Mouse (Mus musculus) intestine, embryonic 15.5 days (tissue): ENCODE data around the gene Hist1h2ae. TPM values are rescaled to one million over a fixed set of nuclear protein-coding genes. Genes with fewer than 3 reads are reported as not detected.
A peak's percentile ranks its signal among the peaks of the same experiment; 100 is the strongest.

ENCODE experiments used
- ATAC-seq: fragments of 200-750 bp; cut with Nextera tagmentation; 2 replicates; pipeline ENCODE4 v1.8.0; 2017; ENCODE audit warnings: moderate TSS enrichment, moderate library complexity
- H3K27ac ChIP-seq: fragments of 300-500 bp; sonication (generic); 2 replicates; pipeline ENCODE4 v1.5.1; 2015; ENCODE audit warnings: mild to moderate bottlenecking, inconsistent platforms
- H3K27me3 ChIP-seq: fragments of 300-500 bp; sonication (generic); replicated peaks from 2 replicates; pipeline ENCODE4 v1.6.1; 2015; ENCODE audit warnings: inconsistent platforms
- H3K36me3 ChIP-seq: fragments of 300-500 bp; sonication (generic); 2 replicates; pipeline ENCODE4 v1.6.1; 2015; ENCODE audit warnings: inconsistent platforms
- H3K4me1 ChIP-seq: fragments of 300-500 bp; sonication (generic); replicated peaks from 2 replicates; pipeline ENCODE4 v1.6.1; 2015; ENCODE audit warnings: inconsistent platforms
- H3K4me2 ChIP-seq: fragments of 300-500 bp; sonication (generic); replicated peaks from 2 replicates; pipeline ENCODE4 v1.6.1; 2015; ENCODE audit warnings: mild to moderate bottlenecking, inconsistent platforms
- H3K4me3 ChIP-seq: fragments of 300-500 bp; sonication (generic); replicated peaks from 2 replicates; pipeline ENCODE4 v1.5.1; 2015; ENCODE audit warnings: inconsistent platforms
- H3K9ac ChIP-seq: fragments of 300-500 bp; sonication (generic); 2 replicates; pipeline ENCODE4 v1.6.1; 2015; ENCODE audit warnings: inconsistent platforms
- H3K9me3 ChIP-seq: fragments of 300-500 bp; sonication (generic); 2 replicates; pipeline ENCODE4 v1.6.1; 2016; ENCODE audit warnings: inconsistent platforms
- WGBS: fragments of 180-500 bp; shearing (Covaris S2); methylation state at CpG from one replicate; pipeline ENCODE4 v1.1.7; 2015; 5-methylcytosine and 5-hydroxymethylcytosine counted together
- polyA plus RNA-seq: library from polyadenylated mRNA; unstranded; fragments of >200 nt; fragmentation: Nextera tagmentation; extraction: Ambion mirVana; gene quantifications from 2 replicates; pipeline ENCODE4 v1.2.1, GENCODE M21; 2015

Gene Hist1h2ae
- polyA plus RNA-seq, 1 experiment from 2014 or later = 89.5 TPM

- ATAC-seq = peak; percentile 76
- H3K4me2 ChIP-seq = peak within 1 kb of the TSS; percentile 69
- peak within 1 kb of the TSS; percentile 46 for H3K9ac ChIP-seq
- H3K9me3 ChIP-seq = no peaks in the 10 kb centered on the region
- under 1% methylated on average over 61 of the region's 70 CpGs for WGBS
- H3K4me1 ChIP-seq = peaks cover 11% of the 10 kb centered on the region
- H3K36me3 ChIP-seq = no peaks in the 10 kb centered on the region
- H3K27me3 ChIP-seq = no peaks in the 10 kb centered on the region
- peak within 1 kb of the TSS; percentile 39 for H3K4me3 ChIP-seq
- peak within 1 kb of the TSS; percentile 93 for H3K27ac ChIP-seq
Measured at GRCm38 (mm10) chr13:23530901-23531875, 39.8 kb downstream of the Hist1h2ae start, which contains the start of gene Hist1h4h. Hist1h4h (plus strand) TSS chr13:23531050.

GRCm38 (mm10) chr13:23530181-23530900, 40.7 kb downstream of the Hist1h2ae start:
- H3K4me2 ChIP-seq = peak overlapping the region; percentile 69
- no peaks in the 10 kb centered on the region for H3K9me3 ChIP-seq
- H3K4me1 ChIP-seq = peaks cover 13% of the 10 kb centered on the region
- H3K4me3 ChIP-seq = peak overlapping the region; percentile 39
- under 1% methylated on average over 20 of the region's 20 CpGs for WGBS
- H3K27ac ChIP-seq = peak overlapping the region; percentile 93
- H3K27me3 ChIP-seq = no peaks in the 10 kb centered on the region
- H3K9ac ChIP-seq = peak overlapping the region; percentile 46
- ATAC-seq = no peak
- no peaks in the 10 kb centered on the region for H3K36me3 ChIP-seq

DNA sequence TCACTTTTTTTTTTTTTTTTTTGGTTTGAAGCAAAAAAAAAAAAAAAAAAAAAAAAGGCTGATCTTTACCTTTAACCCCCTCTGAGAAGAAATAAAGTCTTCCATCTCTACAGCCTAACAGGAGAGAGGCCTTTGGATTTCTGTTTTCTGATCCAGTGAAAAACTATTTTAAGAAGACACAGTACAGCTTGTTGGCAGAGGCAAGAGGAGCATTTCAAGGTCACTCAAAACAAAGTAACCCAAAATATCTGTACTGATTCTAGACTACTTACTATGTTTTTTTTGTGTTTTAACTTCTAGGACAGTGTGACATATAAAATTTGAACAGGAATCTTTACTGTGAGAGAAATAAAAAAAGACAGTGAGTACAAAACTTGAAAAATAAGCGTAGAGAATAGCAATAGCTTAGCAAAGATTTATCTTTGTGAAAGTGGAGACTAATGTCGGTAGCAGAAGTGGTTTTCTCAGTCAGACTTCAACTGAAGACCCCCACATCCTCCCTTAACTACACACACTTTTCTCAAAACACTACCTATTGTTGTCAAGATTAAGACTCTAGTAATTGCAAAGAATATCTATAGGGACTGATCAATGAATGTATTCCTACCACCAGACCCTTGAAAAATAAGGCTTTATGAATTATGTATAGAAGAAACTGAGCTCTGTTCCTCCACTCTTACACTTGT, 41.4 kb downstream of the Hist1h2ae start:
- Histone ChIP-seq H3K27me3 (no peaks in the 10 kb centered on the region), H3K27ac (peak overlapping the region; percentile 93; the same call in 1 of the 2 replicates), H3K9me3 (no peaks in the 10 kb centered on the region), H3K4me3 (peak overlapping the region; percentile 39), H3K9ac (no peak overlapping the region), H3K4me1 (peaks cover 13% of the 10 kb centered on the region), H3K36me3 (no peaks in the 10 kb centered on the region), H3K4me2 (peak overlapping the region; percentile 69)
- no peak for ATAC-seq
- 12% methylated on average over 2 of the region's 2 CpGs for WGBS

DNA sequence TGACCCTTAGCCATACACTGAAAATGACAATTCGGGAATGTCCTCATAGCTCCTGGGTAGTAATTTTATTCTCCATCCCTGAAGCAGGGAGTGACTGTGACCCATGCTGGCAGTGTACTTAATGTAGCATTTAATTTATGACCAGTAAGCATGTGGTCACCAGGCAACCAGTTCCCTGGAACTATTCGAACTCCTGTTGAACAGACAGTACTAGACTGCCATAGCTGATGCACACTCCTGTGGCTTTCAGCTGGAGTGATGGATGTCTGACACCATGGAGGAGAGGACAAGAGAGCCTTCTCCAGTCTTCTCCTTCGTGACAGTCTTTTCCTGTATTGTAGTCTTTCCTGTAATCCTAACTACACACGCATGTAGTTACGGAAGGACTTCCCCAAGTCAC, 42.0 kb downstream of the Hist1h2ae start:
- Histone ChIP-seq H3K4me2 (peak overlapping the region; percentile 21; the same call in 1 of the 2 replicates), H3K36me3 (no peaks in the 10 kb centered on the region), H3K4me3 (no peak overlapping the region), H3K9ac (no peak overlapping the region), H3K27me3 (no peaks in the 10 kb centered on the region), H3K4me1 (peaks cover 13% of the 10 kb centered on the region), H3K27ac (no peak overlapping the region), H3K9me3 (no peaks in the 10 kb centered on the region)
- WGBS = 72% methylated on average over 5 of the region's 5 CpGs
- ATAC-seq = no peak

GRCm38 (mm10) chr13:23526312-23526711, 44.7 kb downstream of the Hist1h2ae start:
- ATAC-seq = peak; percentile 31; the same call in 1 of the 2 replicates
- WGBS = under 1% methylated on average over 17 of the region's 17 CpGs
- Histone ChIP-seq H3K27ac (no peak overlapping the region), H3K27me3 (no peaks in the 10 kb centered on the region), H3K4me1 (0 out of 2 replicates have a peak, but pooled peaks cover 3% of the 10 kb centered on the region), H3K4me3 (peak overlapping the region; percentile 39), H3K9me3 (no peaks in the 10 kb centered on the region), H3K4me2 (peak overlapping the region; percentile 63), H3K36me3 (no peaks in the 10 kb centered on the region), H3K9ac (peak overlapping the region; percentile 42)

- WGBS = 3% methylated on average over 10 of the region's 10 CpGs
- H3K4me3 ChIP-seq = peak overlapping the region; percentile 39
- 0 out of 2 replicates have a peak, but pooled peaks cover 3% of the 10 kb centered on the region for H3K4me1 ChIP-seq
- peak overlapping the region; percentile 63 for H3K4me2 ChIP-seq
- H3K9ac ChIP-seq = no peak overlapping the region
- H3K9me3 ChIP-seq = no peaks in the 10 kb centered on the region
- H3K27ac ChIP-seq = no peak overlapping the region
- H3K27me3 ChIP-seq = no peaks in the 10 kb centered on the region
- ATAC-seq = no peak
- no peaks in the 10 kb centered on the region for H3K36me3 ChIP-seq
Measured at GRCm38 (mm10) chr13:23525901-23526300, 45.1 kb downstream of the Hist1h2ae start.

- Histone ChIP-seq H3K4me1 (0 out of 2 replicates have a peak, but pooled peaks cover 3% of the 10 kb centered on the region), H3K9me3 (no peaks in the 10 kb centered on the region), H3K4me2 (0 out of 2 replicates have a peak overlapping the region, but pooled peaks have one; percentile 28), H3K9ac (no peak overlapping the region), H3K27ac (no peak overlapping the region), H3K36me3 (no peaks in the 10 kb centered on the region), H3K27me3 (no peaks in the 10 kb centered on the region), H3K4me3 (no peak overlapping the region)
- ATAC-seq = peak; percentile 24
- 11% methylated on average over 5 of the region's 5 CpGs for WGBS
Measured at GRCm38 (mm10) chr13:23524654-23525053, 46.4 kb downstream of the Hist1h2ae start.

DNA sequence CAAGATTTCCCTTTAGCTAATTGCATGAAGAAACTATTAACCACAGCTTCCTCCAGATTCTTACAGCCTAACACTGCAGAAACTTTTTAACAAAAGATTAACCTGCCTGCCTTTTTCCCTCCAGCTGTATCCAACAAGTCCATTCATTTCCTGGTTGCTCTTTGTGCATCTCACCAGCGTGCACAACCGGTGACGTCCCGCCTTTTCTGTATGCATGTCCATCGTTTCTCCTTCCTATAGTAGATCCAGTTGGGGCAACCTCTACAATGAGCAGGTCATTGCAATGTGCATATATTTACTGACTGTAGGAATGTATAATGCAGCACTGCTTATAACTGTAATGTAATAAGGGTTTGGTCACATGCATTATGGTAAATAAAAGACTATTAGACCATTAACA, 47.0 kb downstream of the Hist1h2ae start:
- H3K36me3 ChIP-seq = no peaks in the 10 kb centered on the region
- H3K4me1 ChIP-seq = 0 out of 2 replicates have a peak, but pooled peaks cover 3% of the 10 kb centered on the region
- no peak for ATAC-seq
- H3K27ac ChIP-seq = no peak overlapping the region
- H3K4me2 ChIP-seq = no peak overlapping the region
- no peaks in the 10 kb centered on the region for H3K9me3 ChIP-seq
- no peaks in the 10 kb centered on the region for H3K27me3 ChIP-seq
- H3K4me3 ChIP-seq = no peak overlapping the region
- no peak overlapping the region for H3K9ac ChIP-seq
- WGBS = 49% methylated on average over 5 of the region's 5 CpGs

- H3K27ac ChIP-seq = no peak overlapping the region
- no peaks in the 10 kb centered on the region for H3K9me3 ChIP-seq
- H3K27me3 ChIP-seq = no peaks in the 10 kb centered on the region
- no peak overlapping the region for H3K4me3 ChIP-seq
- H3K36me3 ChIP-seq = no peaks in the 10 kb centered on the region
- 1% methylated on average over 14 of the region's 14 CpGs for WGBS
- 0 out of 2 replicates have a peak, but pooled peaks have one; percentile 27 for ATAC-seq
- H3K4me2 ChIP-seq = peak overlapping the region; percentile 29; the same call in 1 of the 2 replicates
- H3K4me1 ChIP-seq = 0 out of 2 replicates have a peak, but pooled peaks cover 3% of the 10 kb centered on the region
- H3K9ac ChIP-seq = no peak overlapping the region
Measured at GRCm38 (mm10) chr13:23521703-23522102, 49.3 kb downstream of the Hist1h2ae start.
